Mouse (Mus musculus) heart, adult 11 months (tissue): ENCODE measurements around the gene Aldh1l2.

Source experiments
- DNase-seq: peaks from one replicate; pipeline ENCODE4 v3.0.0; 2022

Gene Aldh1l2

DNA sequence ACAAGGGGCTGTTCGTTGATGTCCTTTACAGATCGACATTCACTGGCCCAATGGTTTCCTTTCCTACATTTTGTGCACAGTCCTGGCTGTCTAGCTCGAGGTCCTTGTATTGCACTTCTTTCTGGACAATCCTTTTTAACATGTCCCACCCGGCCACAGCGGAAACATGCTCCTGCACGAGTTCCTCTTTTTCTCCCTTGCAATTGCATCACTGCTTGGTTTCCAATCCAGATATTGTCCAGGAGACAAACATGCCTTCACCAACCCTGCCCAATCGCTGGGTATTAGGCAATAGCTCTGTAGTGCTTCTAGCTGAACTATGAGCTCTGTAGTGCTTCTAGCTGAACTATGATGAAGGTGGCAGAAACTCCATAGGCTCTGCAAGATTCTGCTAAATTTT lies 85.4 kb downstream of the Aldh1l2 start:
- DNase-seq: peak; percentile 82
